Comparison of ENCODE assay signal across 9 mouse cellular contexts in genomic region chr2:3657811-3658730, GRCm38 (mm10).
DNase-seq lines count a peak whose midpoint lies in the region; ATAC-seq and TF ChIP-seq lines count a peak whose summit lies in the region.
"Had no signal": no experiment of that assay in that cellular context is flagged by ENCODE, and none has a peak within 500 bp of the region (broad histone marks: within the 10 kb centered on the region; RNA-seq: fewer than 3 reads in every experiment).

No protein-coding gene starts in this region.

- H3K4me1 ChIP-seq in forebrain, embryonic 11.5 days (replicated peaks; ENCODE audit: control insufficient read depth, insufficient read depth, low read length) = no peaks in the 10 kb centered on the region
- H3K4me1 ChIP-seq in midbrain, embryonic 15.5 days = no peaks in the 10 kb centered on the region
- H3K4me1 ChIP-seq: hindbrain, embryonic 15.5 days had no signal

- H3K27me3 ChIP-seq in forebrain, embryonic 11.5 days (ENCODE audit: control insufficient read depth, insufficient read depth, low read length) = no peaks in the 10 kb centered on the region
- no peaks in the 10 kb centered on the region for H3K27me3 ChIP-seq in midbrain, embryonic 15.5 days (replicated peaks)
- H3K27me3 ChIP-seq: hindbrain, embryonic 15.5 days had no signal

- no peak for TF ChIP-seq CTCF in gastrocnemius, adult 2 months (IDR thresholded peaks at IDR 0.05)

- H3K27ac ChIP-seq in gastrocnemius, adult 2 months = no peak overlapping the region
- no peak overlapping the region for H3K27ac ChIP-seq in forebrain, embryonic 11.5 days (ENCODE audit: low read depth, low read length)
- H3K27ac ChIP-seq in midbrain, embryonic 15.5 days = no peak overlapping the region
- H3K27ac ChIP-seq: hindbrain, embryonic 15.5 days had no signal

- H3K4me3 ChIP-seq in gastrocnemius, adult 2 months = no peak overlapping the region
- no peak overlapping the region for H3K4me3 ChIP-seq in forebrain, embryonic 11.5 days (ENCODE audit: low read depth, low read length)
- H3K4me3 ChIP-seq in midbrain, embryonic 15.5 days = no peak overlapping the region
- H3K4me3 ChIP-seq: hindbrain, embryonic 15.5 days had no signal

- no peak overlapping the region for H3K9ac ChIP-seq in forebrain, embryonic 11.5 days (ENCODE audit: low read length)
- no peak overlapping the region for H3K9ac ChIP-seq in midbrain, embryonic 15.5 days
- H3K9ac ChIP-seq: hindbrain, embryonic 15.5 days had no signal

- intact Hi-C loops in gastrocnemius, adult 2 months (cut with DNase I) = no loop called here

- WGBS in forebrain, embryonic 11.5 days = 77% methylated on average over 11 of the region's 11 CpGs
- WGBS in midbrain, embryonic 15.5 days = 67% methylated on average over 11 of the region's 11 CpGs

- peak; percentile 40 for DNase-seq in gastrocnemius, adult 2 months
- no peak for DNase-seq in gastrocnemius, postnatal 4 days (ENCODE audit: low spot score in 2 of 2)
- DNase-seq in A20 (ENCODE audit: low read depth, low spot score) = peak; percentile 96
- peak; percentile 20 for DNase-seq in c-Kit-positive CD71-positive TER-119-positive erythroid progenitor cells, embryonic 14.5 days (ENCODE audit: low spot score)
- DNase-seq in liver = peak; percentile 64
- DNase-seq in skeletal muscle tissue, adult 2 months (ENCODE audit: low read depth, low spot score) = peak; percentile 67
- DNase-seq in forebrain, embryonic 11.5 days (ENCODE audit: low spot score) = no peak

- H3K9me3 ChIP-seq in forebrain, embryonic 11.5 days (ENCODE audit: control insufficient read depth, low read length) = no peaks in the 10 kb centered on the region
- no peaks in the 10 kb centered on the region for H3K9me3 ChIP-seq in midbrain, embryonic 15.5 days
- H3K9me3 ChIP-seq: hindbrain, embryonic 15.5 days had no signal

- no peak for ATAC-seq in forebrain, embryonic 11.5 days (replicated peaks; ENCODE audit: low FRiP score)
- no peak for ATAC-seq in midbrain, embryonic 15.5 days (replicated peaks)

- H3K4me2 ChIP-seq in forebrain, embryonic 11.5 days (ENCODE audit: low read depth, low read length, severe bottlenecking) = no peak overlapping the region
- H3K4me2 ChIP-seq in midbrain, embryonic 15.5 days = no peak overlapping the region
- H3K4me2 ChIP-seq: hindbrain, embryonic 15.5 days had no signal

- H3K36me3 ChIP-seq in forebrain, embryonic 11.5 days (ENCODE audit: control insufficient read depth, insufficient read depth, low read length) = no peaks in the 10 kb centered on the region
- H3K36me3 ChIP-seq in midbrain, embryonic 15.5 days (replicated peaks) = no peaks in the 10 kb centered on the region
- H3K36me3 ChIP-seq: hindbrain, embryonic 15.5 days had no signal

Comparison
In these comparisons a context has a peak if more than half of its experiments do, and no peak if none do; other contexts are left out.
1. DNase-seq: peak in gastrocnemius, adult 2 months (single experiment), A20 (single experiment), c-Kit-positive CD71-positive TER-119-positive erythroid progenitor cells, embryonic 14.5 days (single experiment), liver (single experiment) and skeletal muscle tissue, adult 2 months (single experiment); none in gastrocnemius, postnatal 4 days (0 of 2) and forebrain, embryonic 11.5 days (single experiment).